Mouse (Mus musculus) hindbrain, embryonic 14.5 days (tissue): ENCODE data around the gene Tshz2. TPM values are rescaled to one million over a fixed set of nuclear protein-coding genes. Genes with fewer than 3 reads are reported as not detected.

ENCODE experiments used
- ATAC-seq: fragments of 200-750 bp; cut with Nextera tagmentation; 2 replicates; pipeline ENCODE4 v1.8.0; 2017; ENCODE audit warnings: moderate number of reproducible peaks, mild to moderate bottlenecking, moderate TSS enrichment, moderate library complexity; ENCODE audit not compliant: low FRiP score
- DNase-seq: peaks from one replicate; pipeline ENCODE4 v3.0.0-alpha.2; 2015; ENCODE audit warnings: low spot score
- H3K27ac ChIP-seq: fragments of 300-500 bp; sonication (generic); 2 replicates; pipeline ENCODE4 v1.5.1; 2014; ENCODE audit warnings: mild to moderate bottlenecking, moderate library complexity
- H3K27me3 ChIP-seq: fragments of 300-500 bp; sonication (generic); 2 replicates; pipeline ENCODE4 v1.6.1; 2014; ENCODE audit warnings: mild to moderate bottlenecking, low read length, mixed read lengths; ENCODE audit not compliant: control insufficient read depth, insufficient read depth
- H3K36me3 ChIP-seq: fragments of 300-500 bp; sonication (generic); replicated peaks from 2 replicates; pipeline ENCODE4 v1.6.1; 2014; ENCODE audit not compliant: control insufficient read depth, insufficient read depth
- H3K4me1 ChIP-seq: fragments of 300-500 bp; sonication (generic); replicated peaks from 2 replicates; pipeline ENCODE4 v1.6.1; 2014; ENCODE audit warnings: antibody characterized with exemption, low read length, mixed read lengths; ENCODE audit not compliant: control insufficient read depth, insufficient read depth
- H3K4me2 ChIP-seq: fragments of 300-500 bp; sonication (generic); replicated peaks from 2 replicates; pipeline ENCODE4 v1.6.1; 2014; ENCODE audit warnings: mild to moderate bottlenecking, moderate library complexity
- H3K4me3 ChIP-seq: fragments of 300-500 bp; sonication (generic); replicated peaks from 2 replicates; pipeline ENCODE4 v1.5.1; 2014; ENCODE audit warnings: mild to moderate bottlenecking, low read length
- H3K9ac ChIP-seq: fragments of 300-500 bp; sonication (generic); 2 replicates; pipeline ENCODE4 v1.6.1; 2014
- H3K9me3 ChIP-seq: fragments of 300-500 bp; sonication (generic); 2 replicates; pipeline ENCODE4 v1.6.1; 2016; ENCODE audit warnings: low read length; ENCODE audit not compliant: control insufficient read depth
- WGBS: fragments of 180-500 bp; shearing (Covaris S2); extraction: QIAGEN DNeasy Blood & Tissue Kit; methylation state at CpG from one replicate; pipeline ENCODE4 v1.1.7; 2014; 5-methylcytosine and 5-hydroxymethylcytosine counted together
- polyA plus RNA-seq: library from polyadenylated mRNA; unstranded; fragments of >200 nt; fragmentation: Nextera tagmentation; extraction: Ambion mirVana; gene quantifications from 2 replicates; pipeline ENCODE4 v1.2.1, GENCODE M21; 2014

Tshz2 gene
- polyA plus RNA-seq, 1 experiment from 2014 or later = 38.1 TPM

GRCm38 (mm10) chr2:169997276-169998049 is 364.6 kb downstream of the Tshz2 start:
- Histone ChIP-seq H3K27me3 (no peaks in the 10 kb centered on the region), H3K4me3 (no peak overlapping the region), H3K27ac (peak overlapping the region; percentile 77; the same call in 1 of the 2 replicates), H3K9ac (no peak overlapping the region), H3K36me3 (no peaks in the 10 kb centered on the region), H3K4me2 (no peak overlapping the region), H3K9me3 (no peaks in the 10 kb centered on the region), H3K4me1 (peaks cover 16% of the 10 kb centered on the region)
- DNase-seq (no peak), ATAC-seq (no peak)
- WGBS = 69% methylated on average over 16 of the region's 16 CpGs

GRCm38 (mm10) chr2:169998878-169999337 is 366.1 kb downstream of the Tshz2 start:
- Histone ChIP-seq H3K4me3 (no peak overlapping the region), H3K4me2 (peak overlapping the region; percentile 24), H3K27me3 (no peaks in the 10 kb centered on the region), H3K27ac (peak overlapping the region; percentile 77), H3K36me3 (no peaks in the 10 kb centered on the region), H3K9me3 (no peaks in the 10 kb centered on the region), H3K9ac (peak overlapping the region; percentile 9; the same call in 1 of the 2 replicates), H3K4me1 (peaks cover 30% of the 10 kb centered on the region)
- WGBS = 17% methylated on average over 11 of the region's 11 CpGs
- DNase-seq (peak; percentile 47), ATAC-seq (peak; percentile 60)

GRCm38 (mm10) chr2:170002594-170003504 is 370.0 kb downstream of the Tshz2 start:
- Histone ChIP-seq H3K36me3 (no peaks in the 10 kb centered on the region), H3K27ac (peak overlapping the region; percentile 56; the same call in 1 of the 2 replicates), H3K4me2 (peak overlapping the region; percentile 15; the same call in 1 of the 2 replicates), H3K9me3 (no peaks in the 10 kb centered on the region), H3K4me3 (no peak overlapping the region), H3K4me1 (peaks cover 30% of the 10 kb centered on the region), H3K27me3 (no peaks in the 10 kb centered on the region), H3K9ac (no peak overlapping the region)
- no peak for DNase-seq
- ATAC-seq = no peak; the same call in 1 of the 2 replicates
- 46% methylated on average over 25 of the region's 25 CpGs for WGBS

GRCm38 (mm10) chr2:170003666-170004065 is 370.9 kb downstream of the Tshz2 start:
- peaks cover 21% of the 10 kb centered on the region for H3K4me1 ChIP-seq
- H3K4me3 ChIP-seq = no peak overlapping the region
- H3K27me3 ChIP-seq = no peaks in the 10 kb centered on the region
- H3K36me3 ChIP-seq = no peaks in the 10 kb centered on the region
- DNase-seq (peak; percentile 41), ATAC-seq (no peak)
- 0 out of 2 replicates have a peak, but pooled peaks cover 5% of the 10 kb centered on the region for H3K9me3 ChIP-seq
- 49% methylated on average over 8 of the region's 8 CpGs for WGBS
- no peak overlapping the region for H3K9ac ChIP-seq
- no peak overlapping the region for H3K4me2 ChIP-seq
- peak overlapping the region; percentile 56 for H3K27ac ChIP-seq

GRCm38 (mm10) chr2:170006829-170007228 is 374.0 kb downstream of the Tshz2 start:
- Histone ChIP-seq H3K4me2 (no peak overlapping the region), H3K27ac (no peak overlapping the region), H3K9ac (no peak overlapping the region), H3K36me3 (no peaks in the 10 kb centered on the region), H3K4me1 (peaks cover 21% of the 10 kb centered on the region; the same call in 1 of the 2 replicates), H3K4me3 (no peak overlapping the region), H3K9me3 (0 out of 2 replicates have a peak, but pooled peaks cover 7% of the 10 kb centered on the region), H3K27me3 (no peaks in the 10 kb centered on the region)
- 83% methylated on average over 8 of the region's 8 CpGs for WGBS
- ATAC-seq (no peak), DNase-seq (no peak)

- Histone ChIP-seq H3K9me3 (0 out of 2 replicates have a peak, but pooled peaks cover 7% of the 10 kb centered on the region), H3K4me2 (no peak overlapping the region), H3K9ac (no peak overlapping the region), H3K27ac (no peak overlapping the region), H3K4me1 (peaks cover 23% of the 10 kb centered on the region; the same call in 1 of the 2 replicates), H3K27me3 (no peaks in the 10 kb centered on the region), H3K36me3 (no peaks in the 10 kb centered on the region), H3K4me3 (no peak overlapping the region)
- no peak for DNase-seq
- 72% methylated on average over 6 of the region's 6 CpGs for WGBS
- no peak for ATAC-seq
Observed at GRCm38 (mm10) chr2:170007426-170007958, 374.7 kb downstream of the Tshz2 start.

GRCm38 (mm10) chr2:170009729-170010128 is 376.9 kb downstream of the Tshz2 start:
- Histone ChIP-seq H3K4me1 (peaks cover 9% of the 10 kb centered on the region; the same call in 1 of the 2 replicates), H3K4me2 (peak overlapping the region; percentile 16), H3K4me3 (no peak overlapping the region), H3K27ac (peak overlapping the region; percentile 43; the same call in 1 of the 2 replicates), H3K27me3 (no peaks in the 10 kb centered on the region), H3K9ac (no peak overlapping the region; the same call in 1 of the 2 replicates), H3K36me3 (no peaks in the 10 kb centered on the region), H3K9me3 (0 out of 2 replicates have a peak, but pooled peaks cover 7% of the 10 kb centered on the region)
- DNase-seq = peak; percentile 56
- 7% methylated on average over 11 of the region's 11 CpGs for WGBS
- ATAC-seq = peak; percentile 24; the same call in 1 of the 2 replicates

- Histone ChIP-seq H3K27ac (no peak overlapping the region), H3K9me3 (0 out of 2 replicates have a peak, but pooled peaks cover 7% of the 10 kb centered on the region), H3K9ac (no peak overlapping the region), H3K36me3 (no peaks in the 10 kb centered on the region), H3K4me1 (peaks cover 9% of the 10 kb centered on the region; the same call in 1 of the 2 replicates), H3K4me3 (no peak overlapping the region), H3K27me3 (no peaks in the 10 kb centered on the region), H3K4me2 (no peak overlapping the region)
- WGBS = 39% methylated on average over 8 of the region's 8 CpGs
- DNase-seq (no peak), ATAC-seq (no peak)
Observed at GRCm38 (mm10) chr2:170011858-170012257, 379.0 kb downstream of the Tshz2 start.
